Mouse (Mus musculus): ENCODE measurements around the gene Gpx3.

DNA sequence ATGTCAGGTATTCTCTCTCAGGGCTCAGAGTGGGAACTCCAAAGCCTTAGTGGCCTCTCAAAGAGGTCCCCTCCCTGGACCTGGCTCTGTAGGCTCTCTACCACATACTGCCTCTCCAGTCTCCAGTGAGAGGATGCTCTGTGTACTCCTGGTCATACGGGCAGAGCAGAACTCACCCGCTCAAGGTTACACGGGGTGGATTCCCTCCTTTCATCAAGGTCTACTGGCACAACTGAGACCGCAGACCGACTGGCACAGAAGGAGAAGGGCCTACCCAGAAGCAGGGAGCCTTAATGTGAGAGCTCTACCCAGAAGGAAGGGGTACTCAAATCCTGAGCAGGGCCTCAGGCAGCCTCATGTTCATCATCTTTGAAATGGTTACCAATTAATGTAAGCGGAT, 30.3 kb downstream of the Gpx3 start:
- TF ChIP-seq CTCF (IDR thresholded peaks at IDR 0.05; ENCODE audit: low read depth, low read length): no peak
- no peak for TF ChIP-seq POLR2A (IDR thresholded peaks at IDR 0.05; ENCODE audit: extremely low read depth, insufficient read depth, low read length)
